Mouse (Mus musculus): ENCODE results near the gene Treml4.
"Not testable (repeated sequence)": the region's sequence is repeated elsewhere in the genome, so short reads cannot be mapped to it uniquely, and the experiment has no call there.

Treml4 gene

GRCm38 (mm10) chr17:48275736-48276135 lies 11.6 kb downstream of the Treml4 start:
- DNase-seq, result no peak

GRCm38 (mm10) chr17:48278381-48278780 lies 14.3 kb downstream of the Treml4 start:
- DNase-seq, result no peak

- DNase-seq, result no peak
Observed at GRCm38 (mm10) chr17:48279002-48279401, 14.9 kb downstream of the Treml4 start.

- DNase-seq, result no peak
Observed at GRCm38 (mm10) chr17:48280943-48281738, 17.0 kb downstream of the Treml4 start.

- no peak for DNase-seq
Observed at GRCm38 (mm10) chr17:48281739-48282085, 17.6 kb downstream of the Treml4 start.

GRCm38 (mm10) chr17:48286765-48287164 lies 22.7 kb downstream of the Treml4 start:
- DNase-seq, result no peak

GRCm38 (mm10) chr17:48287276-48287675 lies 23.2 kb downstream of the Treml4 start:
- DNase-seq, result no peak

GRCm38 (mm10) chr17:48293500-48294194 lies 29.6 kb downstream of the Treml4 start:
- no peak for DNase-seq

GRCm38 (mm10) chr17:48299203-48299602 lies 35.1 kb downstream of the Treml4 start, which contains the start of gene Treml2:
Gene Treml2 (plus strand): TSS chr17:48299498.
- no peak for DNase-seq

GRCm38 (mm10) chr17:48299756-48300155 lies 35.7 kb downstream of the Treml4 start:
- DNase-seq, result no peak

- DNase-seq, result peak; percentile 7
Observed at GRCm38 (mm10) chr17:48300199-48300598, 36.1 kb downstream of the Treml4 start.

GRCm38 (mm10) chr17:48300861-48301260 lies 36.8 kb downstream of the Treml4 start:
- DNase-seq, result no peak

- DNase-seq, result no peak
Observed at GRCm38 (mm10) chr17:48301792-48302191, 37.7 kb downstream of the Treml4 start.

GRCm38 (mm10) chr17:48312124-48312523 lies 48.0 kb downstream of the Treml4 start:
- DNase-seq, result no peak

GRCm38 (mm10) chr17:48315905-48316579 lies 51.9 kb downstream of the Treml4 start, which contains the start of gene B430306N03Rik:
Gene B430306N03Rik (plus strand): TSS chr17:48316141.
- not testable (repeated sequence) for DNase-seq

- no peak for DNase-seq
Observed at GRCm38 (mm10) chr17:48318686-48319085, 54.6 kb downstream of the Treml4 start.

GRCm38 (mm10) chr17:48321279-48321678 lies 57.2 kb downstream of the Treml4 start:
- no peak for DNase-seq

GRCm38 (mm10) chr17:48323236-48323635 lies 59.1 kb downstream of the Treml4 start:
- DNase-seq, result no peak

GRCm38 (mm10) chr17:48324258-48324657 lies 60.2 kb downstream of the Treml4 start:
- no peak for DNase-seq

Data from lung, postnatal 10 days (tissue).